Mouse (Mus musculus) forebrain, embryonic 11.5 days (tissue): ENCODE measurements around the gene Ankrd23. TPM values are rescaled to one million over a fixed set of nuclear protein-coding genes. Genes with fewer than 3 reads are reported as not detected.

ENCODE experiments used
- ATAC-seq: fragments of 200-750 bp; cut with Nextera tagmentation; replicated peaks from 2 replicates; pipeline ENCODE4 v1.8.0; 2017; ENCODE audit warnings: moderate TSS enrichment; ENCODE audit not compliant: low FRiP score
- DNase-seq: peaks from one replicate; pipeline ENCODE4 v3.0.0-alpha.2; 2017; ENCODE audit warnings: low spot score
- H3K27ac ChIP-seq: fragments of 300-500 bp; sonication (generic); 2 replicates; pipeline ENCODE4 v1.5.1; 2014; ENCODE audit warnings: low read depth, low read length
- H3K27me3 ChIP-seq: fragments of 300-500 bp; sonication (generic); 2 replicates; pipeline ENCODE4 v1.6.1; 2014; ENCODE audit warnings: mild to moderate bottlenecking, low read length, mixed read lengths; ENCODE audit not compliant: control insufficient read depth, insufficient read depth
- H3K36me3 ChIP-seq: fragments of 300-500 bp; sonication (generic); 2 replicates; pipeline ENCODE4 v1.6.1; 2014; ENCODE audit warnings: mild to moderate bottlenecking, low read length, moderate library complexity, mixed read lengths; ENCODE audit not compliant: control insufficient read depth, insufficient read depth
- H3K4me1 ChIP-seq: fragments of 300-500 bp; sonication (generic); replicated peaks from 2 replicates; pipeline ENCODE4 v1.6.1; 2014; ENCODE audit warnings: low read length, mixed read lengths; ENCODE audit not compliant: control insufficient read depth, insufficient read depth
- H3K4me2 ChIP-seq: fragments of 300-500 bp; sonication (generic); 2 replicates; pipeline ENCODE4 v1.6.1; 2014; ENCODE audit warnings: low read depth, mild to moderate bottlenecking, low read length, moderate library complexity, mixed read lengths; ENCODE audit not compliant: severe bottlenecking
- H3K4me3 ChIP-seq: fragments of 300-500 bp; sonication (generic); 2 replicates; pipeline ENCODE4 v1.5.1; 2014; ENCODE audit warnings: low read depth, low read length
- H3K9ac ChIP-seq: fragments of 300-500 bp; sonication (generic); 2 replicates; pipeline ENCODE4 v1.6.1; 2014; ENCODE audit warnings: low read length
- H3K9me3 ChIP-seq: fragments of 300-500 bp; sonication (generic); 2 replicates; pipeline ENCODE4 v1.6.1; 2016; ENCODE audit warnings: low read length, mixed read lengths; ENCODE audit not compliant: control insufficient read depth
- WGBS: fragments of 180-500 bp; shearing (Covaris S2); extraction: QIAGEN DNeasy Blood & Tissue Kit; methylation state at CpG from one replicate; pipeline ENCODE4 v1.1.7; 2014; 5-methylcytosine and 5-hydroxymethylcytosine counted together
- polyA plus RNA-seq: library from polyadenylated mRNA; unstranded; fragments of >200 nt; fragmentation: Nextera tagmentation; extraction: Ambion mirVana; gene quantifications from 2 replicates; pipeline ENCODE4 v1.2.1, GENCODE M21; 2014

The Ankrd23 gene
- polyA plus RNA-seq, 1 experiment from 2014 or later = 16.5 TPM

GRCm38 (mm10) chr1:36568776-36569175 lies 32.1 kb upstream of the Ankrd23 start:
- no peak overlapping the region for H3K4me2 ChIP-seq
- no peaks in the 10 kb centered on the region for H3K4me1 ChIP-seq
- ATAC-seq = no peak
- H3K27ac ChIP-seq = no peak overlapping the region
- no peak for DNase-seq
- 75% methylated on average over 4 of the region's 4 CpGs for WGBS
- no peaks in the 10 kb centered on the region for H3K9me3 ChIP-seq
- H3K4me3 ChIP-seq = no peak overlapping the region
- H3K27me3 ChIP-seq = no peaks in the 10 kb centered on the region
- H3K9ac ChIP-seq = no peak overlapping the region
- H3K36me3 ChIP-seq = no peaks in the 10 kb centered on the region

GRCm38 (mm10) chr1:36567818-36568603 lies 31.3 kb upstream of the Ankrd23 start:
- H3K4me3 ChIP-seq = no peak overlapping the region
- no peak overlapping the region for H3K27ac ChIP-seq
- no peak overlapping the region for H3K4me2 ChIP-seq
- ATAC-seq (no peak), DNase-seq (no peak)
- no peak overlapping the region for H3K9ac ChIP-seq
- H3K36me3 ChIP-seq = no peaks in the 10 kb centered on the region
- no peaks in the 10 kb centered on the region for H3K4me1 ChIP-seq
- WGBS = 44% methylated on average over 21 of the region's 21 CpGs
- no peaks in the 10 kb centered on the region for H3K27me3 ChIP-seq
- no peaks in the 10 kb centered on the region for H3K9me3 ChIP-seq

- H3K4me3 ChIP-seq = no peak overlapping the region
- DNase-seq (no peak), ATAC-seq (no peak)
- no peaks in the 10 kb centered on the region for H3K27me3 ChIP-seq
- no peaks in the 10 kb centered on the region for H3K9me3 ChIP-seq
- H3K4me2 ChIP-seq = no peak overlapping the region
- no peak overlapping the region for H3K27ac ChIP-seq
- WGBS = 8% methylated on average over 2 of the region's 2 CpGs
- H3K9ac ChIP-seq = no peak overlapping the region
- H3K36me3 ChIP-seq = no peaks in the 10 kb centered on the region
- no peaks in the 10 kb centered on the region for H3K4me1 ChIP-seq
These were observed 29.7 kb upstream of the Ankrd23 start for GRCm38 (mm10) chr1:36566425-36566824.

GRCm38 (mm10) chr1:36564101-36564500 lies 27.4 kb upstream of the Ankrd23 start:
- Histone ChIP-seq H3K27ac (no peak overlapping the region), H3K36me3 (no peaks in the 10 kb centered on the region), H3K9ac (no peak overlapping the region), H3K9me3 (no peaks in the 10 kb centered on the region), H3K4me3 (no peak overlapping the region), H3K4me2 (no peak overlapping the region), H3K4me1 (peaks cover under 1% of the 10 kb centered on the region), H3K27me3 (no peaks in the 10 kb centered on the region)
- 82% methylated on average over 6 of the region's 6 CpGs for WGBS
- ATAC-seq = no peak
- DNase-seq = no peak

GRCm38 (mm10) chr1:36563632-36564031 lies 26.9 kb upstream of the Ankrd23 start:
- no peak overlapping the region for H3K27ac ChIP-seq
- 76% methylated on average over 4 of the region's 4 CpGs for WGBS
- ATAC-seq (no peak), DNase-seq (no peak)
- H3K4me1 ChIP-seq = peaks cover 5% of the 10 kb centered on the region
- H3K27me3 ChIP-seq = no peaks in the 10 kb centered on the region; the same call in 1 of the 2 replicates
- H3K36me3 ChIP-seq = no peaks in the 10 kb centered on the region
- no peaks in the 10 kb centered on the region for H3K9me3 ChIP-seq
- no peak overlapping the region for H3K4me3 ChIP-seq
- no peak overlapping the region for H3K9ac ChIP-seq
- H3K4me2 ChIP-seq = no peak overlapping the region

GRCm38 (mm10) chr1:36563197-36563596 lies 26.5 kb upstream of the Ankrd23 start:
- Histone ChIP-seq H3K27me3 (no peaks in the 10 kb centered on the region; the same call in 1 of the 2 replicates), H3K9ac (no peak overlapping the region), H3K4me3 (no peak overlapping the region), H3K4me2 (no peak overlapping the region), H3K36me3 (no peaks in the 10 kb centered on the region), H3K9me3 (no peaks in the 10 kb centered on the region), H3K27ac (no peak overlapping the region), H3K4me1 (peaks cover 7% of the 10 kb centered on the region)
- WGBS = 82% methylated on average over 2 of the region's 2 CpGs
- ATAC-seq (no peak), DNase-seq (no peak)

- H3K4me1 ChIP-seq = peaks cover 7% of the 10 kb centered on the region
These were observed 25.7 kb upstream of the Ankrd23 start for GRCm38 (mm10) chr1:36562388-36562787.

GRCm38 (mm10) chr1:36560903-36561302 lies 24.2 kb upstream of the Ankrd23 start:
- peaks cover 7% of the 10 kb centered on the region for H3K4me1 ChIP-seq

More at GRCm38 (mm10) chr1:36562388-36562787, 25.7 kb upstream of the Ankrd23 start:
- Histone ChIP-seq H3K4me2 (no peak overlapping the region), H3K4me3 (no peak overlapping the region), H3K27ac (no peak overlapping the region), H3K27me3 (no peaks in the 10 kb centered on the region; the same call in 1 of the 2 replicates), H3K36me3 (no peaks in the 10 kb centered on the region), H3K9me3 (no peaks in the 10 kb centered on the region), H3K9ac (no peak overlapping the region)
- WGBS = 77% methylated on average over 4 of the region's 4 CpGs
- no peak for DNase-seq
- ATAC-seq = no peak

GRCm38 (mm10) chr1:36559888-36560287 lies 23.2 kb upstream of the Ankrd23 start:
- ATAC-seq (no peak), DNase-seq (no peak)
- Histone ChIP-seq H3K4me3 (no peak overlapping the region), H3K4me2 (no peak overlapping the region), H3K4me1 (peaks cover 15% of the 10 kb centered on the region), H3K36me3 (no peaks in the 10 kb centered on the region), H3K9ac (no peak overlapping the region), H3K27ac (no peak overlapping the region), H3K9me3 (no peaks in the 10 kb centered on the region), H3K27me3 (no peaks in the 10 kb centered on the region; the same call in 1 of the 2 replicates)
- WGBS = 72% methylated on average over 5 of the region's 5 CpGs

More at GRCm38 (mm10) chr1:36560903-36561302, 24.2 kb upstream of the Ankrd23 start:
- Histone ChIP-seq H3K4me2 (no peak overlapping the region), H3K9ac (no peak overlapping the region), H3K36me3 (no peaks in the 10 kb centered on the region), H3K27me3 (no peaks in the 10 kb centered on the region; the same call in 1 of the 2 replicates), H3K9me3 (no peaks in the 10 kb centered on the region), H3K27ac (no peak overlapping the region), H3K4me3 (no peak overlapping the region)
- DNase-seq (no peak), ATAC-seq (no peak)
- 72% methylated on average over 6 of the region's 6 CpGs for WGBS
